Mouse (Mus musculus): Measurements from ENCODE around the gene Gm8897. TPM values are rescaled to one million over a fixed set of nuclear protein-coding genes. Genes with fewer than 3 reads are reported as not detected.
"Not testable (repeated sequence)": the region's sequence is repeated elsewhere in the genome, so short reads cannot be mapped to it uniquely, and the experiment has no call there.

The Gm8897 gene
- polyA plus RNA-seq (2012; rRNA removed) = not detected in 2 replicates

DNA sequence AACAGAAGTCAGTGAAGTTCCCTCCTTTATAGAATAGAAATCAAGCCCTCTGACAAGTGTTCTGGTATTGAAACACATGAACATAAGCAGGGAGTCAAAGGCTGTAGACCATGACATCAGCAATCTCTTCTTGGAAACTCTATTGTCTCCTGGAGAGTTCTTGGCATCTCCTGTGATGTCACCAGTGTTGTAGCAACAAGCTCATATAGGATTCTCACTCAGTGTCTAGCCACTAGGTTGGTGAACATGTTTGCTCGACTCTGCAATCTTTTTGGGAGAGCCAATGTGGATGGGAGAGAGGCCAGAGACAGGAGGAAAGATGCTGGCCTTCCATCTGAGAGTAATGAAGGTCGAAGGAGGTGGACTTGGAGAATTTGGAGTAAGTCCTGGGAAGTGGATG is at the start of gene Gm8897:
Gm8897 (plus strand) TSS at position 301 of the 400 bp plus-strand sequence.
- 70% methylated on average over 2 of the region's 2 CpGs for WGBS
- H3K4me3 ChIP-seq (ENCODE audit: extremely low read depth, insufficient read depth, insufficient read length); H3K4me1 ChIP-seq (ENCODE audit: control insufficient read depth, insufficient read depth, insufficient read length); H3K27me3 ChIP-seq (ENCODE audit: control insufficient read depth, insufficient read depth, low read length); DNase-seq (ENCODE audit: low read depth in 1 of 2, low spot score in 2 of 2); H3K36me3 ChIP-seq (ENCODE audit: control insufficient read depth, insufficient read depth, low read length); H3K27ac ChIP-seq (ENCODE audit: insufficient read depth, low read length): not testable (repeated sequence)

DNA sequence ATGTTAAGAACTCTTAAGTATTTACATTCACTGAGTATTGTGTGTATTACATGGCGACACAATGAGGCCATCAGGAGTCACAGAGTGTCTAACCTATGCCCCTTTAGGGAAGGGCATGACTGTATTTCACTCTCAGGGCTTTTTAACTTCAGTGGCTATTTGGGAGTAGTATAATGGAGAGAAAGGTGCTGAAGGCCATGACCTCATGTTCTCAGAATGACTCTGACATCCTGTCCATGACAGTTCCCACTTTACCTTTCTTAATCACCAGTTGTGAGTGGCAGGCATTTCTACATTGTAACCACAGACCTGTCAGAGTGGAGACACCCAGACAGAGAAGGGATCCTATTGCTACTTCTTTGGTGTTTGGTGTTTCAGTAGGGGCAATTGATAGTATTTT is 473 bp downstream of the Gm8897 start:
- H3K36me3 ChIP-seq (ENCODE audit: control insufficient read depth, insufficient read depth, low read length); H3K4me3 ChIP-seq (ENCODE audit: extremely low read depth, insufficient read depth, insufficient read length); H3K27ac ChIP-seq (ENCODE audit: insufficient read depth, low read length); DNase-seq (ENCODE audit: low read depth in 1 of 2, low spot score in 2 of 2); H3K4me1 ChIP-seq (ENCODE audit: control insufficient read depth, insufficient read depth, insufficient read length); H3K27me3 ChIP-seq (ENCODE audit: control insufficient read depth, insufficient read depth, low read length): not testable (repeated sequence)
- WGBS = 90% methylated on average over 1 of the region's 1 CpGs

Other genes with a start within 250 kb of the Gm8897 start
- not detected in 2 replicates for gene Gm5861, start 233.3 kb upstream of the Gm8897 start, polyA plus RNA-seq (2012; rRNA removed)
- gene Gm8890, start 160.4 kb upstream of the Gm8897 start, polyA plus RNA-seq (2012; rRNA removed) = 0.62 TPM in 1 of 2 replicates, not detected in the other
- gene Speer1, start 74.9 kb upstream of the Gm8897 start, polyA plus RNA-seq (2012; rRNA removed) = not detected in 2 replicates
- gene Gm8906, start 86.3 kb downstream of the Gm8897 start, polyA plus RNA-seq (2012; rRNA removed) = not detected in 2 replicates
- 0.12 and 0.13 TPM in 2 replicates for gene Gm6460, start 178.5 kb downstream of the Gm8897 start, polyA plus RNA-seq (2012; rRNA removed)